Mouse (Mus musculus): ENCODE measurements around the gene Pot1b. TPM values are rescaled to one million over a fixed set of nuclear protein-coding genes. Genes with fewer than 3 reads are reported as not detected.
A peak's percentile ranks its signal among the peaks of the same experiment; 100 is the strongest.

Gene Pot1b
- total RNA-seq (2021): 1 to 10 TPM; 5.7 to 5.8 TPM
- long read RNA-seq, experiment 1: 0 reads
- long read RNA-seq, experiment 2, partial matches to known transcripts: 2 of 2 reads
- long read RNA-seq, experiment 2, other reads (novel, unspliced or antisense): 0 of 2 reads

DNA sequence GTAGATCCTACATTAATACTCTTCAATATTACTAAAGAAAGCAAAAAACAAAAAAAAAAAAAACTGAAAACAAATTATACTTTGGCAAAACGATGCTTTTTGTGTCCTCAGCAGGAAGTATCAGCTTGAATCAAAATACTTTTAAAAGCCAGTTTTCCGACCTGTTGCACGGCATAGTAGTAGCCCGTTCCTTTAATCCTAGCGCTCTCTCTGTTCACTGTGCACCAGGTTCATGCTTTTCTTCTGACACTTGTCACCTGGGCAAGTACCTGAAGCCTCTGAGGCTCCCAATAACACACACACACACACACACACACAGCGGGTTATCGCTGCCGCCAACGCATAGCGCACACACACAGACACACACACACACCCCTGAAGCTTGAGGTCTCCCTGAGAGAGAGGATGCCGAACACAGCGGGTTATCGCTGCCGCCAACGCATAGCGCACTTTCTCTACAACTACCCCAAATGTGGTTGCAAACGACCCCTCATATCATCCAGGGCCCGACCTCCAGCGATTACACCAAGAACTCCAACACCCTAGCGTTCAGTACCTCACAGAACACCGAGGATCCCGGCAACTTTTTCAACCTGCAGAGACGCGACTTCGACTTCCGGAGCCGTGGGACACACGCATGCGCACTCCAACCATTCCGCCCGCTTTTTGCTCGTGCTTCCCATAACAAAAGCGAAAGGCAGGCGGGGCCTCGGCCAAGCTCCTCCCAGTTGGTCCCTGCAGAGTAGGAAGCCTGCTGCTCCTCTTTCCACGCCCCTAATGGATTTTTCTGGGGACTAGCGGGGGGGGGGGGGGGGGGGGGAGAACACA lies at the start of gene Pot1b:
TSS of gene Pot1b (minus strand) at position 645 of the 828 bp plus-strand sequence.
- peak; percentile 95 to 96 for DNase-seq (ENCODE audit: low spot score in 2 of 2)

DNA sequence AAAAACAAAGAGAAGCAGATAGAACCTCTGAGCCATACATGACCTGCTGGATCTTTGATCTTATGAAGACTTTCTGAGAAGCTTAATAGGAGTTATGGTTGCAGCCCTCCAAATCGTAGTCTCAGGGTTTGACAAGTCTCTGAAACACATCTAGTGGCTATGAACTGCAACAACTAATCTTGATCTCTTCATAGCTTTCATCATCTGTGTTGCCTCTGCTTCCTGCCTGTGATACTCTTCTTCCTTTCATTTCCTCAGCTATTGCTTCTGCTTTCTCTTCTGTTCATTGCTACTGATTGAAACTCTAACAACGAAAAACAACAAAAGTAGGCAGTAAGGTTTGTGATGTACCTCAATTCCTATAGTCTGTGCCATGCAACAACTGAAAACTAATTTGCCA lies 38.7 kb upstream of the Pot1b start:
- no peak for DNase-seq (ENCODE audit: low spot score in 2 of 2)

DNA sequence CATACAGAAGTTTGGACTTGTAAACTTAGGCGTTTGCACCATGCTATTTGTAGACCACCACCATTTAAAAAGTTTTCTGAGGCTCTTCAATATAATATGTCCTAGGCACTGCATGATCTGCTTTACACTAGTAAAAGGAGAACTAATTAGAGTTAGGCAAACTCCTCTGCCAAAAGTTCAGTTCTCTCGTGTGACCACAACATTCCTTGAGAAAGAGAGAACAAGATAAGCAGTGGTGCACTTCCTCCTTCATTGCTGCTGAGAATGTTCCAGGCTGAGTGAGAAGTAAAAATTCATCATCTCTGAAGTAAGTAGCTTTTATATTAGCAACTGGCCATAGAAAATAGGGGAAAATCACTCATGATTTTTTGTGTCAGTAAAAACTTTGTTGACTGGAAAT lies 37.4 kb upstream of the Pot1b start, which contains the start of gene Adgre4:
TSS of gene Adgre4 (plus strand) at position 199 of the 400 bp plus-strand sequence.
- DNase-seq (ENCODE audit: low spot score in 2 of 2): no peak

DNA sequence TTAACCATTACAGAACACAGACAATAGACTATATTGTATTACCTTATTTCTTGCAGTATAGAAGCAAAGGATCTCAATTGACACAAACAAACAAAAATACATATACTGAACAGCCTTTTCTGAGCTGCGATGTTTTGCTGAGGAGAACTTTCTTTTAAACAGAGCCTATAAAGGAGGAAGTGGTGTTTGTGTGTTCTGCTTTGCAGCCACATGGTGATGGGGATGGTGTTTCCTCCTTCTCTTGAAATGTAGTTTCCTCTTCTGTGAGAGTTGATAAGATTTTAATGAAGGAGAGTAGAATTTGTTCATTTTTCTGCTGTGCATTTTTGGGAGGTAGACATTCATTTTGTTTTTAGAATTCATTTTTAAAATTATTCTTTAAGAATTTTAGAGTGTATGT lies 24.2 kb upstream of the Pot1b start:
- DNase-seq (ENCODE audit: low spot score in 2 of 2): no peak

DNA sequence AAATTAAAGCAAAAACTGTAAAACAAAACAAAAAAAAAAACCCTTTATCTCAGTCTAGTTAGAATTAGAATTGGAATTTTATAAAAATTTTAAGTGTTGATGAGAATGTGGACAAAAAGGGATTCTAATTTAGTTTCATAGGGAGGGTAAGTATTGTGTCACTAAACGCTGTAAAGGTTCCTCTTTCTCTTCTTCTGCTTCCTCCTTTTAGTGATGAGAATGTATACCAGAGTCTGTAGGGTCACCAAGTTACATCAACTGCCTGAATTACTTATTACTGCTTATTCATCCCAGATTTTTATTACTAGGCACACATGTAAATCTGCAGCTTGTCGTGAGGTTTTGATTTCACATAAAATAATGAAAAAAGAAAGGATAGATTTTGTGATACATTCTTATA lies 13.8 kb upstream of the Pot1b start:
- DNase-seq (ENCODE audit: low spot score in 2 of 2): no peak

DNA sequence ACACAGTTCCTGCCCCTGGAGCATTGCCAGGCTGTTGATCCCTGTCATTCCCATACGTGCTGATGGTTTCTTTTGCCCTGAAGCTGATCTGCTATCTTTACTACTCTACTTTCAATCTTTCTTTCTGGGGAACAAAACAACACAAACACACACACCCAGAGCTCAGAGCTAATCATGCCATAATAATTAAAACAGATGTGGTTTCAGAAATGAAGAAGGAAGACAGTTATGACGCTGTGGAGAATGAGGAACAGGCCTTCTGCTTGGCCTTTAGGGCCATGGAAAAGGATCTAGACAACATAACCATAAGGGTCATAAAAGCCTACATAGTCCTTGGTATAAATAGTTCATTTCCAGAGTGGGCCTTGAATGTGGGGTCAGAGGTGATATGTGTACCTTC lies 9.8 kb upstream of the Pot1b start:
- DNase-seq (ENCODE audit: low spot score in 2 of 2): no peak

DNA sequence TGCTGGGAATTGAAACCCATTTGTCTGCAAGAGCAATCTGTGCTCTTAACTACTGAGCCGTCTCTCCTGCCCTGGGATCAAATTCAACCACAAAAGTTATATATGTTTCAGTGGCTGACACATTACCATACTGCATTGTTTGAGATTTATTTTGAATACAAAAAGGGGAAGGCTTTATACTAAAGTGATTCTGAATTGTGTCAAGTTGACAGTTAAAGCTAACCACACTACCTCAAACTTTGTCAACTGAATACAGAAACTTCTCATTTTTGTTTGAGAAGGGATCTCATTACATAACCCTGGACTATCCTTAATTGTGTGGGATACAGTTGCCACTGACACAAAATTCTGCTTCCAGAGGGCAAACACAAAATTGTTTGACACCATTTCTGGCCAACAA lies 8.8 kb upstream of the Pot1b start:
- no peak for DNase-seq (ENCODE audit: low spot score in 2 of 2)

DNA sequence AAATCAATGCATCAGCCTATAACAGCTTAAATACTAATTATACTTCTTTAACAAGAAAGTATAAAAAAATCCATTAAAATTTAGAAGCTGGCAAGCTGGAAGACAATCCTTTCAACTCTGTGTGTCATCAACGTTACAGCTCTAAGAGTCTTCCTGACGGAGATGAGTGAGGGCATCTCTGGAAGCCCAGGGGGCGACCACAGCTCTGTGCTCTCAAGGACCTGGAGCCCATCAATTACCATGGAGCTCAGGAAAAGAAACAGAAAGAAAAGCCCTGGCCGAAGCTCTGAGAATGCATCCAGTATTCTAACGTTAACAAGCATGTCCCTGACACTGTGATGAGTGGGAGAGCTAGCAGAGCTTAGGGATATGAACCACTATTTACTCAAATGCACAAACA lies 9.6 kb downstream of the Pot1b start:
- DNase-seq (ENCODE audit: low spot score in 2 of 2): no peak

DNA sequence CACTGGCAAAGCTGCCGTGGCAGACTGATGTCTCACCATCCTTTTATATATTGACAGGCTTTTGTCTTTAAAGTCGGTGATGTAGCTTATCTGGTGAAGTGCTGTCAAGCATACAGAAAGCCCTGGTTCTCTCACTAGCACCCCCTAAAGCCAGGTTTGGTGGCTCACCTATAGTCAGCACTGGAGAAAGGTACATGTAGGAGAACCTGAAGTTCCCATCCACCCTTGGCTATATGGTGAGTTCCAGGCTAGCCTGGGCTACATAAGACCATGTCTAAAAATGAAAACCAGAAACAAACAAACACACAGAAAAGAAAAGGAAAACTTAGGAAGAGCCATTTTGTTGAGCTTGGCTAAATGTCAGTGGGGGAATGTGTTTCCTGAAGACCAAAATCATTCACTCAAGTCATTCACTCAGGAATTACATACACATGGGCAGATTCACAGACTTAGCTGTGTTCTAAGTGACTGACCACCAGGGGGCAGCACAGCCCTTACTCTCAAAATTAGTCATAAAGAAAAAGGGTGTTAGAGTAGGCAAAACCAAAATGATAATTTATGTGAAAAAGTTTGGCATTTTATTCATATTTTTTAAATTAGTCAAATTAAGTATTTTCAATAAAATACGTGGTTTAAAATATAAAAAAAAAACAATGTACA lies 10.1 kb downstream of the Pot1b start:
- peak; percentile 69 to 77 for DNase-seq (ENCODE audit: low spot score in 2 of 2)

DNA sequence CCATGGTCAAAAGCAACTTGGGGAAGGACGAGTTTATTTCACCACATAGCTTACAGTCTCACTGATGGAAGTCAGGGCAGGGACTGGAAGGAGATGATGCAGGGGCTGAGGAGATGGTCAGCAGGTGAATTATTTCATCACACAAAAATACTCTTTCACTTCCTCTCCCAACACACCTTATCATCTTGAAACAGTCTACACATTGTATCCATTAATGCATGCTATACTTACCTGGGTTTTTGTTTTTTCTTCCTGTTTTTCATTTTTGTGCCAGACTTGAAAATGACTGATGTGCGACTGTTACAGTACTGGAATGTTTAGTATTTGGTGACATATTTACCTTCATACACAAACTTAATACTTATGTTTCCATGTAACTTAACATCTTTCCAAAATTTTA lies 13.0 kb downstream of the Pot1b start:
- DNase-seq (ENCODE audit: low spot score in 2 of 2): no peak

DNA sequence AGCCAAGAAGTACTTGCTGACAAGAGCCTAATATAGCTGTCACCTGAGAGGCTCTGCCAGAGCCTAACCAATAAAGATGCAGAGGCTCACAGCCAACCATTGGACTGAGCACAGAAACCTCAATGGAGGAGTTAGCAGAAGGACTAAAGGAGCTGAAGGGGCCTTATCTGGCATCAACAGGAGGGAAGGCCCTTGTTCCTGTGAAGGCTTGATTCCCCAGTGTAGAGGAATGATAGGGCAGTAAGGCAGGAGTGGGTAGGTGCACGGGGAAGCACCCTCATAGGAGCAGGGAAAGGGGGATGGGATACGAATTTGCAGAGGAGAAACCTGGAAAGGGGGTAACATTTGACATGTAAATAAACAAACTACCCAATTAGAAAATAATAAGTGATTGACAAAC lies 51.3 kb downstream of the Pot1b start:
- DNase-seq (ENCODE audit: low spot score in 2 of 2): no peak

DNA sequence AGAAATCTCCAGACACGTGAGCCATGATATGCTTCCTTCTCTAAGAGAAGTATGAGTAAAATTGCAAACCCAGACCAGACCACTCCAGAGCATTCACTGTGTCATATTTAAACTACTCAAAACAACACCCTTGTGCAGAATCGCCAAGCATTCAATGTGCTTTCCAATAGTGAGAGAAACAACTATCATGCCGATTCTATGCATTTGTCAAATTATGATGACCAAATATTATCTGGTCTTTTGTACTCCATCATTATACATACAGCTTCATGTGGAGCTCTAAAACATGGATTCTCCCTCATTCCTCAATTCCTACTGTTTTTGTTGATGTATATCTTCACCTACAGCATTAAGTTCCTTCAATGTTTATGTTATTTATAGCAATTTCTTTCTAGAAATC lies 87.3 kb downstream of the Pot1b start, which contains the start of gene Vmn2r118:
TSS of gene Vmn2r118 (minus strand) at position 101 of the 400 bp plus-strand sequence.
- no peak for DNase-seq (ENCODE audit: low spot score in 2 of 2)

Other genes with a start within 250 kb of the Pot1b start
- gene Vmn2r118, start 87.4 kb downstream of the Pot1b start, total RNA-seq (2021): not detected
- under 1 TPM; 0.27 to 0.58 TPM for gene Adgre4, start 37.4 kb upstream of the Pot1b start, total RNA-seq (2021)
- 1 to 10 TPM; 5.0 to 5.5 TPM for gene Zfp119a, start 166.3 kb upstream of the Pot1b start, total RNA-seq (2021)
- 1 to 10 TPM; 4.7 to 4.8 TPM for gene Zfp959, start 179.5 kb upstream of the Pot1b start, total RNA-seq (2021)
- 1 to 10 TPM; 2.3 to 3.5 TPM for gene Zfp119b, start 236.9 kb upstream of the Pot1b start, total RNA-seq (2021)
- 1 to 10 TPM in 1 of 2 experiments, under 1 TPM in 1; 0.70 to 1.3 TPM for gene Ebi3, start 240.0 kb upstream of the Pot1b start, total RNA-seq (2021)
- gene Yju2, start 246.5 kb upstream of the Pot1b start, total RNA-seq (2021): 10 to 100 TPM; 17.4 to 17.9 TPM

Data from adrenal gland, adult 18-20 months (tissue).